Mouse (Mus musculus) skeletal muscle tissue, adult 2 months (tissue): ENCODE data around the gene Dnajc13.
A peak's percentile ranks its signal among the peaks of the same experiment; 100 is the strongest.

Source experiments
- DNase-seq: peaks from one replicate; pipeline ENCODE4 v3.0.0-alpha.2; 2012; ENCODE audit warnings: low read depth, low spot score

The Dnajc13 gene

DNA sequence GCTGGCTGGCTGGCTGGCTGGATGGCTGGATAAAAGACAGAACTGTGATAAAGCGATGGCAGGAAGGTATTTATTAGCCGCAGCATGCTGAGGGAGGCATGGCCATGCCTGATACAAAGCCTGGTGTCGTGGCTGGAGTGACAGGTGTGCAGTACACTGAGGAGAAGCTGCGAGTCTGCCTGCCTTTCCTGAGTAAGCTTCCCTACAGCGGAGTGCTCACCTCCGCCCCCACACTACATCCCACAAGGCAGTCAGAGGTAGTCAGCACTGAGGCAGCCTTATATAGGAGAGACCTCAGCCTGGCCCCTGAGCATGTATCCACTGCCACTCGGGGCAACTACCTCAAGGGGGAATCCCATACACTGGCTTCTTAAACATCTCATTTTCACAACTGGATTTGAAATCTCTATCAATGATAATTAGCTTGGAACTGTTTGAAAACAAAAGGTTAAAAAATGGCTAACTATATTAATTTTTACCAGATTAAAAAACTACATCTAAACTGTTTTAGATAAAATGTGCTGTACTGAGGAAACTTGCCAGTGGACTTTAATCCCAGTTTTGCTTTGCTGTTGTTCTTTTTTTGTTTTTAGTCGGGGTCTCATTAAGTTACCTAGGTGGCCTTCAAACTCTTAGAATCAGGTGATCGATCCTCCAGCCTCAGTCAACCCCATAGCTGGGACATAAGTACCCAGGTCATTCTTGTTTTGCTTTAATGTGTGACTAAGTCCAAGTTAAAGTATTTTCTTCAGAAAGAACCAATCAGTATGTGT is 8.1 kb downstream of the Dnajc13 start:
- no peak for DNase-seq

DNA sequence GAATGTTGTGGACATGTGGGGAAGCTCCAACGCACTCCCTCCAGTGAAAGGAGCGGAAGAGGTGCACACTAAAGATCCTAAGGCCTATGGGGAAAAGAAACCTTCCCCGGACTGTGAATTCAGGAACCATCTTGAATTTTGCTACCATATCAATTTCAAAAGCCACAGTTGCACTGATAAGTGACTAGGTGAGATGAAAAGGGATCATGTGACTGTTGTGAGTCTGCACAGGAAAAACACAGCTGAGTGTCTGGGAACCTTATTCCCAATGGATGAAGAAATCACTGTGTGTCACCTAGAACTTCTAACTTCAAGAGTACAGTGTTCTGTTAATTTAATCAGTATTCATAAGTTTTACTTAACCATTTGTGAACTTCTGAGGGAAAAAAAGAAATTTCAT is 10.1 kb downstream of the Dnajc13 start:
- DNase-seq, result no peak

DNA sequence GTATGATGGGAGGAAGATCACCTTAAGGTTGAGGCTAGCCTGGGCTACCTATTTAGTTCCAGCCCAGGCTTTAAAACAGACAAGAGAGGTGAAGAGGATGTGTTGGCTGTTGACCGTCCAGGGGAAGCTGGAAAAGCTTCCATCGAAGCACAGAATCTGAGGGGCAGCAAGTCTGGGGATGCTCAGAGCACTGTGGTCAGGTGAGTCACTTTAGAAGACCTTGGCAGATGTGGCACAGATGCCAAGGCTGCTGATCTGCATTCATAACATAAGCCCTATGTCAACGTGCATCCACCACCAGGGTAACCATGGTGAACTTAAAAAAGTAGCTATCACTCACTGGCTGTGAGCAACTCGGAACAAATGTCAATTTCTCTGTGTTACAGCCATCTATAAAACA is 11.0 kb downstream of the Dnajc13 start:
- DNase-seq, result no peak

DNA sequence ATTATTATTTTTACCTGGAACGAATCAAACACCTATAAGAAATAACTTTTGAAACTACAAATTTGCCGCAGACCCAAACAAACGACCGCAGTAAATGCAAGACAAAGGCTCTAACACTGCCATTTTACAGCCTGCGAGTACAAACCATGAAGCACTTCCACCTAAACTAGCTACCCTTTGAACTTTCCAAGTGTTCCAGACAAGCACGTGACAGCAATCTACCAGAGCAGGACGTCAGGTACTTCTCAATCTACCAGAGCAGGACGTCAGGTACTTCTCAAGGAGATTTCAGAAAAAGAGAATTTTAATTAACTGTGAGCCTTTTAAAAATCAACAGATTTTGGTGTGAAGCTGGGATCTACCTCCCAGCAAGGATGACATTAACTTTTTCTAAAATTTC is 11.6 kb downstream of the Dnajc13 start:
- DNase-seq, result no peak

DNA sequence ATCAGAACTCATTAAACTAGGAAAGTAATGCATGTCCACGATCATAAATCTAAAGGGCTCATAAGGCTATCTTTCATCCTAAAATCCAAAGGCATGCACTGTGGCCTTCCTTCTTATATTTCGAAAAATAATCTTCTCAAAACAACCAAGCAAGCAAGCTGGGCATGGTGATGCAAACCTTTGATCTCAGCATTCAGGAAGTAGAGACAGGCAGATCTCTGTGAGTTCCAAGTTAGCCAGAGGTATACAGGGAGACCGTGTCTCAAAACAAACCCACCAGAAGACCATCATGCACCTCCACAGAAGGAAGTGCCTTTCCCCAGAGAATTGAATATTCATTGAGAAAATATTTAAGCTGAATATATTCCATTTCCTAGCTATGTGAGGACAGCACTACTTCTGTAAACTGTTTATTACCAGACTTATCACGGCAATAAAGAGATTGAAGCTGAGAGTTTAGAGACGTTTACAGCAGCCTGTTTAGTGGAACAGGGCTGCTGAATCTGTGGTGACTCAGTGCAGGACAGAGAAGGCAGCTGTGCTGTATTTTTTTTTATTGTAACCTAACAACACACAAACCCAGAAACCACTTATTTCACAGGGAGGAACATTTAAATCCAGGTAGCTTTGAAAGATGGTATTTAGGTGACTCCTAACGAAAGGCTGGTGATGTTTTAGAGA is 15.3 kb downstream of the Dnajc13 start:
- DNase-seq, result no peak

DNA sequence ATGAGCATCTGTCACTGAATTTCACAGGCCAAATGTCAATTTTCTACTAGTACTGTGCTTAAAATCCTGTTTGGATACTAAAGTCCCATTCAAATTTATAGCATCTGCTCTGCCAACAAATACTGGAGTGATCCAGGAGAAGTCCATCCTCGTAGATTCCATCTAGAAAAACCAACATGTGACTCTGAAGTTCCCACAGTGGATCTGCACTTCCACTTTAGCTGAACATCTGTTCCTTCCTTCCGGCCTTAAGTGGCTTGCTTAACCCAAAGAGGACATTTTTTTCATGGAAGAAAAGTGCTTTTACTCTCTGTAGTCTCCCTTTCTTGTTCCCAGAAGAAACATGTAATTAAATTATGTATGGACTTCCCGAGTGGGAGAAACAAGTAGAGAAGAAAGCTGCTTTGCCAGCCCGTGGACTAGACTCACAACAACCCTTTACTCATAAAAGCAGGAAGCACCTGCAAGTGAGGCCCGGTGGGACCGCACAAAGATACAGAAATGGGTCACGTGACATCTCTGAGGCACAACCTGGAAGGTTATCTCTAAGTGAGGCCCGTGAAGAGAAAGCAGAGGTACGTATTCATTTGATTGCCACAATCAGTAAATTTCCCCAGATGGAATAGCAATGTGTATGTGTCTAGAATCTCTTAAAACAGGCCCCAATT is 18.8 kb downstream of the Dnajc13 start:
- peak; percentile 33 for DNase-seq

DNA sequence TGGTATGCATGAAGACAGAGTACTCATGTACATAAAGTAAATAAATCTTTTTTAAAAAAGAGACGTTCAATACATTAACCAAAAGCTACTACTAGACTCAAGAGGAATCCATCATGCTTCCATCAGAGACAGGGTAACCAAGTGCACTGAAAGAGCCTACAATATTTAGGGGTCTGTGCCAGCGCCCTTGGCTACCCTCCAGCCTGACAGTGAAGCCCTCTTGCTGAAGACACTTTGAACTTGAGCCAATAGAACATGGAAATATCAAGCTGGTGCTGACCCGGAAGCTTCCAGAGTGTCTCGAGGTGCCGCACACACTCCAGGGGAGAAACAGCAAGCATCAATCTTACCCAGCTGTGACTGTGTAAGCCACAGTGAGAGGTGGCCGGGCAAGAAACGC is 22.6 kb downstream of the Dnajc13 start:
- DNase-seq, result no peak

DNA sequence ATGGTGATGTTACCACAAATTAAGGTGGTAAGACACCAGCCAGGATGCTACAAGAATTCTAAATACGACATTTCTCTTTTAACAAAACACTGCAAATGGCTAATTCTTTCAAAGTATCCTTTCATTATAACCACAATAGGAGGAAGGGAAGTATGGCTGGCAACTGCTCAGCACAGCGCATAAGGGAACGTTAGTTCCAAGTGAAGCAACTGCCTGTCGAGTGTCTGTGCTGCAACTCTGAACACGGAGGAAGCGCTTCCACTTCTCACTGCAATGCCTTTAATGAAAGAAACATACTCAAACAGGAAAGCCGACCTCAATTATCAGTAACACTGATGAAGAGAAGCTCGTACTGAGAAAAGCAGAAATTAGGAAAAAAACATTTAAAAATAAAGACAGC is 23.7 kb downstream of the Dnajc13 start:
- no peak for DNase-seq

DNA sequence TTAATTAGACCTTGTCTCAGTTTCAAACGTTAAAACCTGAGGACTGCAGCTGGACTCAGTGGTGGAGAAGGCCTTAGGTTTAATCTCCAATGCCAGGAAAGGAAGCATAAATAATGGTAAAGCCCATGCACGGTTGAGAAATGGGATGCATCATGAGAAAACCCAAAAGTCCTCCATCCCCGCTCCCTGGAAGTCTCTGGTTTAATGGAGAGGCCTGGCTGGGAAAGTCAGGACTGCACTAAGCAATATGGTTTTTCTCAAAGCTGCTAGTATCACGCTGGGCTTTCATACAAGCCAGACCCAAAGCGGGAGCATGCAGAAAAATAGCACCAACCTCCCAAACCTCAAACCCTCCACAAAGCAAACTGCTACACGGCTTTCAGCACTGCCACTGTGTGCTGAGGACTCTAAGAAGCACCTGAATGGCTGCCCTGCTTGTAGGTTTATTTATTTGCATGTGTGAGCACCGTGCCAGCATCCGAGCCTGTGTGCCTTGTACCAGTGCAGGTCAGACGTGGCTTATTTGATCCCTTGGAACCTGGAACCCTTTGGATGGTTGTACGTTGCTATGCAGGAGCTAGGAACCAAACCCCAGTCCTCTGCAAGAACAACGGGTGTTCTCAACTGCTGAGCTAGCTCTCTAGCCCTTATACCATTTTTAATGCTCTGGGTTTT is 26.3 kb downstream of the Dnajc13 start:
- no peak for DNase-seq

DNA sequence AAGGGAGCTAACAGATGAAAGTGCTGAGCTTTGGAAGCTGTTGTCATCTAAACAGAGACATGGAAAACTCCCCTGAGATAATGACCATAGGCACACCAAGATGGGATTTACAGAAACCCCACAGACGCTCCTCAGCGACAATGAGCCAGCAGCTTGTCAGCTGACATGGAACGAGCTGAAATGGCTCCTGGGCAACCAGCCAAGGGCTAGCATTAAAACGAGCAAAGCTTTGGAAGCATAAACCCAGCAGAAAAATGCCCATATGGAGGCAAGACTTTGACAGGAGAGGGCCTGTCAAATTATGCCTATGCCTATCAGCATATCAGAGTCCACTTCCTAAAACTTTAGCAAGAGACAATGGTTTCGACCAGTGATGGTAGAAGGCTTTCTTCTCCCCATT is 27.0 kb downstream of the Dnajc13 start:
- no peak for DNase-seq

DNA sequence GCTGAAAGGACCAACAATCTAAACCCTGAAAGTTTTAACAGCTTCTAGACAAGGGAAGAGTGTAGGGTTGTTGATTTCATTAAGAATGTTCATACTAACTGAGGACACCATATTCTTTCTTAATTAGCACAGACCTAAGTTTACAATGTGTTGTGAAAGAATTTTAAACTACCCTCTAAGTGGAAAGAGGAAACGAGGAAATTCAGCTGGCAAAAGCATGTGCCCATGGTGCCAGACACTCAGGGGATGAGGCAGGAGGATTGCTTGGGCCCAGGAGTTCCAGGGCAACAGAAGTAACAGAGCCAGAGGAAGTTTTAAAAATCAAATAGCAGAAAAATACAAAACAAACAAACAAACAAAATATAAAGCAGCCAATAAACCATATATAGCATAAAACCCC is 28.9 kb downstream of the Dnajc13 start:
- DNase-seq, result no peak

DNA sequence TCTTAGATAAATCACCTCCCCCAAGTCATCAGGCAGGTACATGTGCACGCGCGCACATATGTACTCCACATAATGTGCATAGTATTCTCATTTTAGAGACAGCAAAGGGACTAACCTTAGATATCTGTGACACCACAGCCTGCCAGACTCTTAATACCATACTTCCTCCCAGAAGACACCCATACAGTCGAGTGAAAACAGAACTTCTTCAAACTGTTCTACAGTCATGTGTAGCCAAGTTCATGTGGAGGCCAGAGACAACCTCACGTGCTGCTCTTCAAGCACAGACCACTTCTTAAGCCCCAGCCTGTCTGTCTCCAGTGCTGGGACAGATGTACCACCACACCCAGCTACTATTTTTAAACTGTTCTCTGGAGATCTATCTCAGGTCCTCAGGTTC is 29.7 kb downstream of the Dnajc13 start:
- DNase-seq, result no peak

DNA sequence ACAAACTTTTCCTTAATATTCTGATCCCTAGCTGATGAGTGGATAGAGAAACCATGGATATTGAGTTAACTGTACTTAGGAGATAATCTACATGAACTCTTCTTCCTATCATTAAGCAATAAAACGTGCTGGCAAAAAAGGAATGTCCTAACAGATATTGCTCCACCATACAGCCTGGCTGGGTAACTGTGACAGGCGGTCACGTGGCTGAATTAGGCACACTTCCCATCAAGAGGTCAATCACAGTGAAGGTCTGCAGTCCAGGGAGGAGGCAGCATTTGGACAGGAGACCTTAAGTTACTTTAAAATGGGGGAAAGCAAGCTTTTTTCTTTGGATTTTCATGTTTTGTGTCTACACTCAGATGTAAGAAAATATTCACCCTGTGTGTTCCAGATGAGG is 30.7 kb downstream of the Dnajc13 start:
- DNase-seq, result no peak

DNA sequence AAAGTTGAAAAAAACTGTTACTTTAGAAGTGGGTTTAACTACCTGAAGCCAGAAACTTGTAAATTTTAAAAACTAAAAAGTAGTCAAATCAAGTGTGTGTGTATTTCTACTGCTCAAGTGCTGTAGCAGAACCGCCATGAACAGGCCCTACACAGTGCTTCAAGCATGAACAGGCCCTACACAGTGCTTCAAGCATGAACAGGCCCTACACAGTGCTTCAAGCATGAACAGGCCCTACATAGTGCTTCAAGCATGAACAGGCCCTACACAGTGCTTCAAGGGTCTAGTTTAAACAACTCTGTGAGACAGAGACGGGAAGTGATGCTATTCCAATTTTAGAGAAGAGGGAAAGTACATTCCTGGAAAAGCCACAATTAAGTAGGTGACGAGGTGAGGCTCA is 51.3 kb downstream of the Dnajc13 start:
- no peak for DNase-seq

DNA sequence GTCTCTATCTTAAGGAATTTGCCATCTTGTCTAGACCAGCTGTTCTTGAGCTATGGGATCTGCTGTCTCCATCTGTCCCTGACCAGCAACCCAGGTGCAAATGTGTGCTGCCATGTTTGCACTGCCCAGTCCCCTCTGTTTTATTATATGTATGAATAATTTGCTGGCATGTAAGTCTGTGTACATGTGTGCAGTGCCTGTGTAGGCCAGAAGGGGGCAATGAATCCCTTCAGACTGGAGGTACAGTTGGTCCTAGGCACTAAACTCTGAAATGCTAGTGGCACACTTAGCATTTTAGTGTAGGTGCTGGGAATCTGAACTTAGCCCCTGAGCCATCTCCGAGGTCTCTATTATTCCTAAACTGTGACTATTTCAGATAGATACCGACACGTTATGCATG is 58.9 kb downstream of the Dnajc13 start:
- no peak for DNase-seq

DNA sequence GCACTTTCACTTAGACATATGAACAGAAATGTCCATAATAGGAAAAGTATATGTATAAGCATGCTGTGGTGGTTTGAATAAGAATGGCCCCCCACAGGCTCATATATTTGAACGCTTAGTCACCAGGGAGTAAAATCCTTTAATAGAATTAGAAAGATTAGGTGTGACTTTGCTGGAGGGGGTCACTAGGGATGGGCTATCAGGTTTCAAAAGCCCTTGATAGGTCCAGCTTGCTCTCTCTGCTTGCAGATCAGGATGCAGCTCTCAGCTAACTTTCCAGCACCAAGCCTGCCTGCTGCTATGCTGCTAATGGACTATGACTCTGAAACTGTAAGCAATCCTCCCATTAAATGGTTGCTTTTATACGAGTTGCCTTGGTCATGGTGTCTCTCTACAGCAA is 68.2 kb downstream of the Dnajc13 start:
- DNase-seq, result no peak

DNA sequence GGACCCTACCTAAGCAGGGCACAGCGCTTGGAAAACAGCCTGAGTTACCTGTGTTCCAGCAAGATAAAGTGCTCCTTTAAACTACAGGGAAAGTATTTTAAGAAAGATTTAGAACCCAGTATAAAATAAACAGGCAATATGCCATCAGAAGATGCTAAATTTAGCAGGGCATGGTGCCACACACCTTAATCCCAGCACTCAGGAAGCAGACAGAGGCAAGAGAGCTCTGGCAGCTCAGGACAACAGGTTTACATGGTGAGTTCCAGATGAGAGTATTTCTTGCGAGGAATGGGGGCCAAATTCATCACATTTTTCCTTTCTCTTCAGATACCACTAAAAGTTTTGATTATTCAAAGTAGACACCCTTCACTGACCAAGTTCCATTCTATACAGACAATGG is 68.8 kb downstream of the Dnajc13 start:
- no peak for DNase-seq

DNA sequence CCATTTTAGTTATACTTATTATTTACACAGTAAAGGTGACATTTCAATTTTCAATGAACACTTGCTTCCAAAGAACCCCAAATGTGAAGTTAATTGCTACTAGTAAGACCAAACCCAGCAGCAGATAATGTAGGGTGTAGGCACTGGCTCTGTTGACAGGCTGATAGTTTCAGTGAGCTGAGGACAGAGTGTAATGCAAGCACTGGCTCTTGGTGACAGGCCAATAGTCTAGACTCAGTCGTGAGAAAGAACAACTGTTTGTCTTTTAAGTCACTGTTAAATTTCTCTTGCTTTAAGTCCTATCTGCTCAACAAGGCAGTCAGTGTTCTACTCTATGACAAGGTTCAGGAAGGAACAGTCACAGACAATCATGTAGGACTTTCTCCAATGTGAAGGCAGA is 69.4 kb downstream of the Dnajc13 start:
- DNase-seq, result no peak

DNA sequence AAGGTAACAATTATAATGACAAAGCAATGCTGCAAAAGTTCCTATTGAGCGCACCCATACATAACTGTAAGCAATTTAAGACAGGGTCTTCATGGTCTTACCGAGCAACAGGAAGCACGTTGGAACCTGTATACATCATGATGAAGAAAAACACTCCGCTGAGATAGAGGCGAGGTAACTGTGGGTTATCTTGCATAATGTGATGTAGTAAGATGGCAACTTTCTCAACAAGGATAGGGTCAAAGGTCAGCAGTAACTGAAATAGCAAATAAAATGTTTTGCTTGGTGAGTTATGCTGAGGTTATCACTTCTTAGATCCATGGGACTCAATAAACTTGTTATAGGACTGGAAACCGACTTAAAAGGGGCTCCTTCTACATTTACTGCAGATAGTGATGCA is 70.2 kb downstream of the Dnajc13 start:
- no peak for DNase-seq

DNA sequence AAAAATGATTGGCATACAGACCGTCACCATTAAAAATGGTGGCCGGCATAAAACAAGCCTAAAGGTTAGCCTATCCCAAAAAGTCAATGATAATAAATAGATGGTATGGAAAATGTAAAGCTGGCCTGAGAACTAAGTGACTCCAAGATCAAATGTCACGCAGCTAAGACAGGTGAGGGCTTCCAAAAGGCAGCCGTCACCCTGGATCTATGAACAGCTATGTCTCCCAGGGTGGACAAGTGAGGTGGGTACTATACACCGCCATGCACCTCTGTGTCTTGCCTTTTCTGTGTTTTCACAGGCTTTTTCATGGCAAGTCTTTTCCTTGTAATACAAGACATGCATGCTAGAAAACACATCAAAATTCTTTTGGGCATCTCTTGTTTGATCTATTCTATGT is 73.1 kb downstream of the Dnajc13 start:
- no peak for DNase-seq

DNA sequence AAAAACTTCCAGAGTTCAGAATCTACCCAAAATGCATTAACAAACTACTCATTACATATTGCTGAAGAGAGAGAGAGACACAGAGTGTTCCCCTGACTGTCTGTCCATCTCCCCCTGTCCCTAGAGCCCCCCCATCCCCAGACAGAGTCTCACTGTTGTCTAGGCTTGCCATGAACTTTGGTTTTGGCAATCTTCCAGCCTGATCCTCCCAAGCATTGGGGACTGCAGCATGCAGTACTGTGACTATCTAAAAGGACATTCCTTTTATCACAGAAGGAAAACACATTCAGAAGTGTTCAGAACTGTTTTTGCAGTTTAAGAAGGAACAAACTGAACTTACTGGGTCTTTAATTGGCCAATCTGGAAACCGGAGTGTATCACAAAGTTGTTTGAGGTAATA is 74.0 kb downstream of the Dnajc13 start:
- DNase-seq, result no peak

DNA sequence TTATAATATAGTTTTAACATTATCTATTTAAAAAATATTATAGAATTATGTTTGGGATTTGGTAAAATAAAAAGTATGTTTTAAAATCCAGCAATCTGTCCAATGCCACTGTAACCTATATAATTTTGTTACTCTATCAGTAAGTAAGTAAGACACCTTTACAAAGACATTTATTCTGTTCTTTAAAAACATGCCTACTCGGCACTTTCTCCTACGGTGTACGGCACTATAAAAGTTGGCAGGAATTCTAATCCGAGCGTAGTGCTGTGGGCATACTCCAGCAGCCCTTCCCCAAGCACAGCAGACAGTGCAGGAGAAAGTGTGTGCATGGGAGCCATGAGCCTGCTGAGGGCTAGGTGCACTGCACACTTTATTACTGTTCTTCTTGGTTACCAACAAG is 75.7 kb downstream of the Dnajc13 start:
- no peak for DNase-seq
